Mouse (Mus musculus) lung, postnatal 0 days (tissue): ENCODE measurements around the gene Naa40. TPM values are rescaled to one million over a fixed set of nuclear protein-coding genes. Genes with fewer than 3 reads are reported as not detected.

Source experiments
- ATAC-seq: fragments of 200-750 bp; cut with Nextera tagmentation; 2 replicates; pipeline ENCODE4 v1.8.0; 2017; ENCODE audit warnings: moderate library complexity
- DNase-seq: peaks from one replicate; pipeline ENCODE4 v3.0.0-alpha.2; 2016; ENCODE audit warnings: low spot score
- H3K27ac ChIP-seq: fragments of 300-500 bp; sonication (generic); 2 replicates; pipeline ENCODE4 v1.5.1; 2014; ENCODE audit warnings: antibody characterized with exemption, mild to moderate bottlenecking, low read length, mixed read lengths
- H3K27me3 ChIP-seq: fragments of 300-500 bp; sonication (generic); replicated peaks from 2 replicates; pipeline ENCODE4 v1.6.1; 2014; ENCODE audit warnings: low read length, mixed read lengths; ENCODE audit not compliant: insufficient read depth
- H3K36me3 ChIP-seq: fragments of 300-500 bp; sonication (generic); 2 replicates; pipeline ENCODE4 v1.6.1; 2014; ENCODE audit warnings: low read length, mixed read lengths; ENCODE audit not compliant: insufficient read depth
- H3K4me1 ChIP-seq: fragments of 300-500 bp; sonication (generic); 2 replicates; pipeline ENCODE4 v1.6.1; 2014; ENCODE audit warnings: antibody characterized with exemption, low read depth, low read length, mixed read lengths; ENCODE audit not compliant: insufficient read depth
- H3K4me2 ChIP-seq: fragments of 300-500 bp; sonication (generic); replicated peaks from 2 replicates; pipeline ENCODE4 v1.6.1; 2014; ENCODE audit warnings: low read depth, mild to moderate bottlenecking, low read length, moderate library complexity, mixed read lengths
- H3K4me3 ChIP-seq: fragments of 300-500 bp; sonication (generic); 2 replicates; pipeline ENCODE4 v1.5.1; 2014; ENCODE audit warnings: low read depth, low read length
- H3K9ac ChIP-seq: fragments of 300-500 bp; sonication (generic); replicated peaks from 2 replicates; pipeline ENCODE4 v1.6.1; 2014; ENCODE audit warnings: low read depth, mild to moderate bottlenecking
- H3K9me3 ChIP-seq: fragments of 300-500 bp; sonication (generic); 2 replicates; pipeline ENCODE4 v1.6.1; 2016; ENCODE audit warnings: low read length, mixed read lengths
- CTCF ChIP-seq: IDR thresholded peaks from 2 replicates; pipeline ENCODE4 v1.5.1; 2016; ENCODE audit warnings: antibody characterized with exemption, mild to moderate bottlenecking
- EP300 ChIP-seq: IDR thresholded peaks from 2 replicates; pipeline ENCODE4 v1.6.1; 2016; ENCODE audit warnings: antibody characterized with exemption, mild to moderate bottlenecking, control low read depth
- WGBS: fragments of 180-500 bp; shearing (Covaris S2); extraction: QIAGEN DNeasy Blood & Tissue Kit; methylation state at CpG from one replicate; pipeline ENCODE4 v1.1.7; 2014; 5-methylcytosine and 5-hydroxymethylcytosine counted together
- polyA plus RNA-seq: library from polyadenylated mRNA; unstranded; fragments of >200 nt; fragmentation: Nextera tagmentation; extraction: Ambion mirVana; gene quantifications from 2 replicates; pipeline ENCODE4 v1.2.1, GENCODE M21; 2015

Naa40 gene
- polyA plus RNA-seq, 1 experiment from 2014 or later, result 16.6 TPM

DNA sequence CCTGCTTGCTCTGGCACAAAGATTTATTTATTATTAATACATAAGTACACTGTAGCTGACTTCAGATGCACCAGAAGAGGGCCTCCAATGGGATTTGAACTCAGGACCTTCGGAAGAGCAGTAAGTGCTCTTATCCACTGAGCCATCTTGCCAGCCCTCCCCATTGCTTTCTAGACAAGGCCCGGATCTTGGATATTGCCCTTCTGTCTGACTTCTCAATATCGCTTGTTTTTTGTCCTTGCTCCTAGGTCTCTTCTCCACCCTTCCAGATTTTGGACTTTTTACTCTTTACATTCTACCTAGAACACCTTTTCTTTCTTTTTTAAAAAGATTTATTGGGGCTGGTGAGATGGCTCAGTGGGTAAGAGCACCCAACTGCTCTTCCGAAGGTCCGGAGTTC lies 22.2 kb downstream of the Naa40 start:
- Histone ChIP-seq H3K27ac (no peak overlapping the region), H3K9me3 (no peaks in the 10 kb centered on the region), H3K4me3 (no peak overlapping the region), H3K27me3 (no peaks in the 10 kb centered on the region), H3K4me2 (no peak overlapping the region), H3K36me3 (no peaks in the 10 kb centered on the region; the same call in 1 of the 2 replicates), H3K9ac (no peak overlapping the region), H3K4me1 (peaks cover 17% of the 10 kb centered on the region; the same call in 1 of the 2 replicates)
- no peak for DNase-seq
- TF ChIP-seq CTCF, result no peak
- TF ChIP-seq EP300, result no peak
- 94% methylated on average over 5 of the region's 5 CpGs for WGBS
- ATAC-seq, result no peak

DNA sequence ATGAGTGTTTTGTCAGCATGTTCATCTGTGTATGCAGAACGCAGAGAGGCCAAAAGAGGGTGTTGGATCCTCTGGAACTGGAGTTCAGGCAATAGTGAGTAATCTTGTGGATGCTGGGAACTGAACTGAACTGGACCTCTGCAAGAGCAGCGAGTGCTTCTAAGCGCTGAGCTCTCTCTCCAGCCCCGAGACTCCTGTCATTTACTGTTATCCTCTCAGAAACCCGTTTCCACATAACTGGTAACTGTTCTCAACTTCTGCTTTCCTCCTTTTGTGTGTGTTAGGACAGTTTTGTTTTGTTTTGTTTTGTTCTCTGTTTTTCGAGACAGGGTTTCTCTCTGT lies 23.1 kb downstream of the Naa40 start:
- WGBS, result 8% methylated on average over 6 of the region's 6 CpGs
- peaks cover 17% of the 10 kb centered on the region; the same call in 1 of the 2 replicates for H3K4me1 ChIP-seq
- no peaks in the 10 kb centered on the region; the same call in 1 of the 2 replicates for H3K36me3 ChIP-seq
- H3K4me2 ChIP-seq, result peak overlapping the region; percentile 78
- no peak overlapping the region for H3K27ac ChIP-seq
- DNase-seq, result no peak
- no peaks in the 10 kb centered on the region for H3K9me3 ChIP-seq
- H3K27me3 ChIP-seq, result no peaks in the 10 kb centered on the region
- ATAC-seq, result no peak
- H3K9ac ChIP-seq, result no peak overlapping the region
- TF ChIP-seq CTCF (no peak), EP300 (no peak)
- peak overlapping the region; percentile 90; the same call in 1 of the 2 replicates for H3K4me3 ChIP-seq

GRCm38 (mm10) chr19:7217162-7217925 lies 23.6 kb downstream of the Naa40 start, which contains the start of gene Cox8a:
Gene Cox8a (minus strand): TSS chr19:7217616.
- Histone ChIP-seq H3K4me2 (peak within 1 kb of the TSS; percentile 78), H3K9me3 (no peaks in the 10 kb centered on the region), H3K27me3 (no peaks in the 10 kb centered on the region), H3K4me1 (peaks cover 17% of the 10 kb centered on the region; the same call in 1 of the 2 replicates), H3K4me3 (peak within 1 kb of the TSS; percentile 90), H3K36me3 (no peaks in the 10 kb centered on the region; the same call in 1 of the 2 replicates), H3K27ac (peak within 1 kb of the TSS; percentile 83), H3K9ac (peak within 1 kb of the TSS; percentile 82)
- TF ChIP-seq CTCF, result no peak
- peak; percentile 41; the same call in 1 of the 2 replicates for TF ChIP-seq EP300
- DNase-seq (peak; percentile 99), ATAC-seq (peak; percentile 97)
- under 1% methylated on average over 49 of the region's 50 CpGs for WGBS

- H3K4me1 ChIP-seq, result peaks cover 17% of the 10 kb centered on the region; the same call in 1 of the 2 replicates
- TF ChIP-seq CTCF (no peak), EP300 (0 out of 2 replicates have a peak, but pooled peaks have one; percentile 53)
- no peak overlapping the region for H3K4me3 ChIP-seq
- no peak overlapping the region for H3K9ac ChIP-seq
- H3K9me3 ChIP-seq, result no peaks in the 10 kb centered on the region
- ATAC-seq (peak; percentile 47), DNase-seq (peak; percentile 88)
- no peaks in the 10 kb centered on the region for H3K27me3 ChIP-seq
- H3K27ac ChIP-seq, result 0 out of 2 replicates have a peak overlapping the region, but pooled peaks have one; percentile 38
- WGBS, result 39% methylated on average over 5 of the region's 5 CpGs
- H3K36me3 ChIP-seq, result peaks cover 3% of the 10 kb centered on the region
- no peak overlapping the region for H3K4me2 ChIP-seq
Observed at GRCm38 (mm10) chr19:7214484-7214883, 26.5 kb downstream of the Naa40 start.

DNA sequence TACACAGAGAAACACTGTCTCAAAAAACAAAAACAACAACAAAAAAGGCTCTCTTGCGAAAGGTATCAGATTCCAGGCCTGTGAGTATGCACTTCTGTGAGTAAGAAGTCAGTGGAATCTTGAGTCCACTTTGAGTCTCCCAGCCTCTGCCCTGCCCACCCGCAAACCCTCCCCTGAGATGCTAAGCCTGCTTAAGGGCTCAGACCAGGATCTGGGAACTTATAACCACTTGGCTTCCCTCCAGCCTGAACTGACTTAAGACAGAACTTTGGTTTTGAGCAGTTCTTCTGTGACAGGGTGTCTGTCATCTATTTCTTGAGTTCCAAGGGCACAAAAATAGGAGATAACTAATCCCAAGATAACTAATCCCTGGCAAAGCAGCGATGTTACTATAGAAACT lies 28.0 kb downstream of the Naa40 start:
- TF ChIP-seq CTCF (no peak), EP300 (no peak)
- WGBS, result 78% methylated on average over 3 of the region's 3 CpGs
- peaks cover 3% of the 10 kb centered on the region for H3K36me3 ChIP-seq
- H3K27me3 ChIP-seq, result no peaks in the 10 kb centered on the region
- no peak overlapping the region for H3K4me2 ChIP-seq
- no peak overlapping the region for H3K4me3 ChIP-seq
- ATAC-seq, result no peak
- H3K9me3 ChIP-seq, result no peaks in the 10 kb centered on the region
- peaks cover 17% of the 10 kb centered on the region; the same call in 1 of the 2 replicates for H3K4me1 ChIP-seq
- H3K9ac ChIP-seq, result no peak overlapping the region
- DNase-seq, result peak; percentile 33
- no peak overlapping the region for H3K27ac ChIP-seq

DNA sequence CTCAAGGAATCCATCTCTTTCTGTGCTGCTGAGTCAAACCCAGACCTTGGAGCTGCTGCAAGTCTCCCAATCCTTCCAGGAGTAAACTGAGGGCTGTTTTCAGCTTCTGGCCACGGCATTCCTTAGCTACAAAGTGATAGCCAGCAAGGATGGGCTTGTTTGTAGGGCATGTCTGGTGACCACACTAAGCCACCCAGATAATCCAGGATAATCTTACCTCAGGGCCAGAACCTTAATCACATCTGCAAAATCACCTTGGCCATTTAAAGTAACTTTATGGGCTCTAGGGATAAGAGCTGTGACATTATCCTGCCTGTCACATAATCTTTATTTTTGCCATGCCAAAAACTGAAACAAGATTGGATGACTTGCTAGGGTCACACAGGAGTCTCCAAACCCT lies 28.8 kb downstream of the Naa40 start:
- Histone ChIP-seq H3K9ac (no peak overlapping the region), H3K9me3 (no peaks in the 10 kb centered on the region), H3K27me3 (no peaks in the 10 kb centered on the region), H3K4me3 (no peak overlapping the region), H3K36me3 (peaks cover 3% of the 10 kb centered on the region), H3K27ac (no peak overlapping the region), H3K4me1 (peaks cover 14% of the 10 kb centered on the region; the same call in 1 of the 2 replicates), H3K4me2 (no peak overlapping the region)
- ATAC-seq (no peak), DNase-seq (no peak)
- TF ChIP-seq CTCF (no peak), EP300 (no peak)
- WGBS, result 82% methylated on average over 1 of the region's 1 CpGs
